ENCODE assay signal across 21 mouse cellular contexts in the genomic region with DNA sequence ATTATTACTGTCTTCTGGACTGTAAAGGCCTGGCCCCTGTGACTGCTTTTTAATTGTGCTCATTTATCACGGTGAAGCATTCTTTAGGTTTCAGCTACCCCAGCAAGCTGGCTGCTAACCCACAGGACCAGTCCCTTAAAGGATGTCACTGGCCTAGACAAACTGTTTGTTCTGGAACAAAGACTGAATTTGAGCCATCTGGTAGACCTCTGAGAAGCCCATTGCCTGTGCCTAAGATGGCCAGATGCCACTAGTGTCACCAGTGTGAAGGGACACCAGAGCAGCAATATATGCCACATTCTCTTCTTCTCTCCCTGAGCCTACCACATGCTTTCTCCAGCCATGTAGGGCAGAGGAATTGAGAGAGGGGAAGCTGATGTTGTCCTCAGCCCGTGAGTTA.
DNase-seq lines count a peak whose midpoint lies in the region; TF ChIP-seq lines count a peak whose summit lies in the region.
"Had no signal": no experiment of that assay in that cellular context is flagged by ENCODE, and none has a peak within 500 bp of the region (broad histone marks: within the 10 kb centered on the region; RNA-seq: fewer than 3 reads in every experiment).

No protein-coding gene starts in this region.

- H3K4me1 ChIP-seq in cerebellum, adult 2 months (ENCODE audit: control insufficient read depth, insufficient read depth, low read length) = peaks cover 3% of the 10 kb centered on the region; the same call in 1 of the 2 replicates
- peaks cover 46% of the 10 kb centered on the region for H3K4me1 ChIP-seq in limb, embryonic 10.5 days
- H3K4me1 ChIP-seq in heart, embryonic 10.5 days = 0 out of 2 replicates have a peak, but pooled peaks cover 4% of the 10 kb centered on the region
- H3K4me1 ChIP-seq: liver, embryonic 12.5 days had no signal

- TF ChIP-seq CTCF in cerebellum, adult 2 months (IDR thresholded peaks at IDR 0.05; ENCODE audit: borderline replicate concordance, insufficient read depth, low read depth, low read length) = no peak

- peak; percentile 72 for DNase-seq in heart, adult 11 months
- DNase-seq in heart, adult 8-10 months (ENCODE audit: low spot score) = no peak
- DNase-seq in brain, adult 2 months (ENCODE audit: low read depth, low spot score) = peak; percentile 84
- DNase-seq in cerebellum, adult 2 months = peak; percentile 48 to 73
- DNase-seq in limb, embryonic 10.5 days (ENCODE audit: low spot score) = peak; percentile 29
- no peak for DNase-seq in heart, embryonic 10.5 days (ENCODE audit: low spot score)
- no peak for DNase-seq in spleen, adult 18-20 months
- DNase-seq: adrenal gland, postnatal 36 days; forebrain, postnatal 0 days; gastrocnemius, postnatal 14 days; heart, adult 2 months; heart, postnatal 36 days; kidney, adult 9 months; kidney, postnatal 14 days; lung, adult 18-20 months; lung, postnatal 10 days had no signal

- TF ChIP-seq POLR2A in cerebellum, adult 2 months (IDR thresholded peaks at IDR 0.05; ENCODE audit: borderline replicate concordance, insufficient read depth, low read length) = no peak

- 52% methylated on average over 2 of the region's 2 CpGs for WGBS in cerebellum, adult 2 months
- WGBS in limb, embryonic 10.5 days = 87% methylated on average over 2 of the region's 2 CpGs
- 85% methylated on average over 2 of the region's 2 CpGs for WGBS in heart, embryonic 10.5 days

- H3K36me3 ChIP-seq in limb, embryonic 10.5 days = 0 out of 2 replicates have a peak, but pooled peaks cover 2% of the 10 kb centered on the region
- H3K36me3 ChIP-seq in heart, embryonic 10.5 days = no peaks in the 10 kb centered on the region
- H3K36me3 ChIP-seq: heart, embryonic 15.5 days; liver, embryonic 12.5 days; midbrain, embryonic 10.5 days had no signal

- H3K4me3 ChIP-seq in cerebellum, adult 2 months (replicated peaks; ENCODE audit: insufficient read depth, low read depth, low read length) = no peak overlapping the region
- H3K4me3 ChIP-seq in limb, embryonic 10.5 days = no peak overlapping the region
- no peak overlapping the region for H3K4me3 ChIP-seq in heart, embryonic 10.5 days
- H3K4me3 ChIP-seq: heart, adult 2 months; heart, embryonic 15.5 days; liver, embryonic 12.5 days; midbrain, embryonic 10.5 days; myocyte had no signal

- no peak overlapping the region for H3K27ac ChIP-seq in cerebellum, adult 2 months (ENCODE audit: insufficient read depth, low read length)
- peak overlapping the region; percentile 30; the same call in 1 of the 2 replicates for H3K27ac ChIP-seq in limb, embryonic 10.5 days
- H3K27ac ChIP-seq in heart, embryonic 10.5 days = no peak overlapping the region
- H3K27ac ChIP-seq: heart, adult 2 months; heart, embryonic 15.5 days; hindbrain, postnatal 0 days; liver, embryonic 12.5 days; midbrain, embryonic 10.5 days had no signal

- H3K9me3 ChIP-seq in limb, embryonic 10.5 days (replicated peaks) = no peaks in the 10 kb centered on the region
- no peaks in the 10 kb centered on the region for H3K9me3 ChIP-seq in heart, embryonic 10.5 days
- H3K9me3 ChIP-seq: heart, embryonic 15.5 days; liver, embryonic 12.5 days; midbrain, embryonic 10.5 days had no signal

- no peaks in the 10 kb centered on the region for H3K27me3 ChIP-seq in cerebellum, adult 2 months (ENCODE audit: control insufficient read depth, insufficient read depth, low read length)
- no peaks in the 10 kb centered on the region for H3K27me3 ChIP-seq in limb, embryonic 10.5 days (ENCODE audit: low read depth, poor library complexity, severe bottlenecking)
- no peaks in the 10 kb centered on the region for H3K27me3 ChIP-seq in heart, embryonic 10.5 days (ENCODE audit: insufficient read depth, poor library complexity, severe bottlenecking)
- H3K27me3 ChIP-seq: heart, embryonic 15.5 days; liver, embryonic 12.5 days had no signal

Comparison
In these comparisons a context has a peak if more than half of its experiments do, and no peak if none do; other contexts are left out.
1. DNase-seq: peak in heart, adult 11 months (single experiment), brain, adult 2 months (single experiment), cerebellum, adult 2 months (2 of 2) and limb, embryonic 10.5 days (single experiment); none in heart, adult 8-10 months (single experiment), heart, embryonic 10.5 days (single experiment) and spleen, adult 18-20 months (0 of 2).